Mouse (Mus musculus) fat pad, adult 2 months (tissue): ENCODE measurements at regions not wholly inside any gene's neighbourhood (a gene's known extent, or its start where the extent isn't known, plus 50 kb on each side); places are given as distances from the start of the nearest gene placed in this dataset.

Source experiments
- DNase-seq: peaks from one replicate; pipeline ENCODE4 v3.0.0-alpha.2; 2011; ENCODE audit warnings: low read depth, low spot score; ENCODE audit errors: extremely low read depth

DNA sequence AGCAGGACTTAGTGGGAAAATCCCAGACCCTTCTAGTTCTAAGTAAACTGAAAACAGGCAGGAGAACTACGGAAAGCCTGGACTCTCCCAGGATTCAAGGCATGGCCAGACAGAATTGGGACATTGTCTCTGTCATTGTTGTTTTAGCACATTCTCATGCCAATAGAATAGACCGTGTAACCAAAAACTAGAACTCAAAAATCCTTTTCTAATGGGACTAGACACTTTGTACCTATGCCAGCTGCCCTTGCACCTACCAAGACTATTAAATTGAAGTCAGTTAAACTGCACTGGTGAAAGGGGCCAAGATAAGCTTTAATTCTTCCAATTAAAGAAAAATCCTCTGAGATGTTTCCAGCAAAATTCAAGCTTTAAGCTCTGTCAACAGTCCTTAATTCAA lies 189.8 kb downstream of the Pfkfb3 start:
- DNase-seq: peak; percentile 47

DNA sequence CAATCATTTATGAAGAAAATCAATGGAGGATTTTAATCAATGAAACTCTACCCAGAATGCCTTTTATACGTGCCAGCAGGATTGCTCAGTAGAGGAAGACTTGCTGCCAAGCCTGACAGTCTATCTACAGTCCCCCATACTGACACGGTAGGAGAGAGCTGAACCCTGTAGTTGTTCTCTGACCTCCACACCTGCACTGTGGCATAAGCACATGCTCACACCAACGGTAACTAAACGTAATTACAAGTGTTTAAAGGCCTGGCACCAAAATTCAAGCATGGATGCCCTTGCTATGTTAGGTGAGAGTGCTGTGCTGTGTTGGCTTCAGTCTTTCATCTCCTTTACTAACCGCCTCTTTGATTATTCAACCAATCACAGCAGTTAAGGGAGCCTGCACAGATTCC lies 190.8 kb downstream of the Pfkfb3 start:
- DNase-seq: no peak

DNA sequence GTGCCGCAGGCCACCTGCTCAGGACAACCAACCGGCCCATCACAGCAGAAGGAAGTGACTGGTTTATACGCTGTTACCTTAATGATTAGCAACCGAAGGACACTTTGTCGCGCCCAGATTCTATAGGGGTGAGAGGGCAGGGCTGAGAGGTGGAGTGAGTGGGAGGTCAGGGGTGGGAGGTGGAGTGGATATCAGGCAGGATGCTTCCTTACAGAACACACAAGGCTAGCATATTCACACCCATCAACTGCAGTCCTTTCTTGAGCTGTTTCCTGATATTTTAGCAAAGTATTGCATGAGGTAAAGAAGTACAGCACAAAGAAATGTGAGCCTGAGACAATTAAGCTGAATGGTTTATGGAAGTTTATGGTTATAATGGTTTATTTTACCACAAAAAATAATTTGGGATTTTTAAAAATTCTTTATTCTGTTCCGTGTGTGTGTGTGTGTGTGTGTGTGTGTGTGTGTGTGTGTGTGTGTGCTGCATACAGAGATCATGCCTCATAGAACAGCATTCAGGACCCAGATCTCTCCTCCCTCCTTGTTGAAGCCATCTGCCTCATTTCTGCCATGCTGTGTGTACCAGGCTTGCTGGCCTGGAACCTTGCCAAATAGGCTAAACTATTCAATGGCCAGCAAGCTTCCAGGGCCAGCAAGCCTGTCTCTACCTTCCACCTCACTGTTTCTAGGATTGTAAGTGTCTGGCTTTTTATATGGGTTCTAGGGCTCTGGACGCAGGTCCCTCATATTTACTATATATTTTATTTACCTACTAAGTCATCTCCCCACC lies 190.5 kb downstream of the Prkcq start:
- no peak for DNase-seq

DNA sequence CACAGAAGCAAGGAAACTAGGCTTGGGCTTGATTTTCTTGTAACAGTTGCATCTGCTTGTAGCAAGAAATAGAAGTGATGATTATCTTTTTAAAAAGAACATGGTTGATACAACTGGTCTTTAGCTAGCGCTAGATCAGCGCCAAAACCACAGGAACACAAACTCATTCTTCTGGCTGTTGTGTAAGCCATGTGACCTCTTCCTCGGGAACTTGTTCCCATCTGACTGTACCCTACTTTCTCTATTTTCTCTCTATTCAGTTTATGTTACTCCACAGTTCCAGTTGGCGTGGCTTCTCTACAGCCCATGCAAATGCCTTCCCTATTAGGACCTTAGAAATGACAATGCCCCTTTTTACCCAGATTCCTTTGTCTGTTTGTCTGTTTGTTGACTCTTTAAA lies 187.4 kb downstream of the Prkcq start:
- DNase-seq: no peak

DNA sequence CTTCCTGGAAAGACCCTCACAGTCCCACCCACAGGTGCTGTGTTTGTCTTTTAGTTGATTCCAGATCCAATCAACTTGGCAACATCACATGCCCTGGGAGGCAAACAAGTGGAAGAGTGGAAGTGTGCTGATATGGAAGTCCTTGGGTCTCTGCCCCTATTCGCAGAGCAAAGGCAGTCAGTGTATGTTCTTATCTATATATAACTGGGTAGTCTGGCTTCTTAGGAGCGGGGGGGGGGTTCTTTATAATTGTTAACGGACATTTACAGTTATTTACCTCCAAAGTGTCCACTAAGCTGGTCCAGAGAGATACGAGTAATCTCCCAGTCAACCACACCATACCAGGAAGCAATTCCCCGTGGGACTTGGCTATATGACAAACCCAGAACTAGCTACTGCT lies 184.8 kb downstream of the Prkcq start:
- no peak for DNase-seq

DNA sequence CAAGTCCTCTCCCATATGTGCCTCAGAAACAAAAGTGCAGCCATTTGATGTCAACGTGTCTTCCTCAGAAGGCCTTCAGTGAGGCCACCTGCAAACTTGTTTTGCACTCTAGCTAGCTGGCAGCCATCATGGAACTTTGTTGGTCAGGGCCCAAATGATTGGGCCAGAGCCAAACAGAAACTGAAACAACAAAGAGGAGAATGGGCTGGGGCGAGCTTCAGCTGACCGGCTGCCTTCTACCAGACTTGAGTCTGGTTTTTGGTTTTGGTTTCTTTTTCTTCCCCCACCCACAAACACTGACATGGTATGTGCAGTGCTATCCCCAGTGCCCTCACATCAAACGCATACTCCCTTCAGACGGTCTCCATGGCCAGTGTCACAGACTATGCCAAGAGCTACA lies 183.7 kb downstream of the Prkcq start:
- DNase-seq: no peak
